Mouse (Mus musculus): ENCODE data around the gene Gm15114. TPM values are rescaled to one million over a fixed set of nuclear protein-coding genes. Genes with fewer than 3 reads are reported as not detected.

The Gm15114 gene
- polyA plus RNA-seq (2014; fragmentation: Illumina TruSeq; extraction: RNeasy Lipid Tissue Mini Kit (QIAGEN cat#74804); ENCODE audit: low read depth, low replicate concordance) = not detected

DNA sequence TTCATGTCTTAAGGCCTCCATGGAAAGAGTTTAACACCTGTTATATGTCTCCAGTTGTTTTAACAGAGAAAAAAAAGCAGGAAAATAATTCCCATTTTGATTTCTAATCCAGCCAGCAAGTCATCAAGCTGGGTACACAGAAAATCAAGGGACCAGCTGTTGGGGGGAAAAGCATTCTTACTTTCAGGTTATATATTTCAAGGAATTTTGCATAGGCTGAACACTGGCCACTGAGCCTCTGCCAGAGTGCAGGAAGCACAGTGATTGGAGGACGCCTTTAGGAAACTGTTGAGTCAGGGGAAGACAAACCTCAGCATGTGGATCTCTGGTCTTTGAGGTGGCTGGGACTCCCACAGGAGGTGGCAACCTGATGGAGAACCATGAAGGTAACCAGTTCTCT is at the start of gene Gm15114:
TSS of gene Gm15114 (plus strand) at position 301 of the 400 bp plus-strand sequence.

Other genes starting within 250 kb of the Gm15114 start
- not detected for gene Gm8334, start 126.2 kb downstream of the Gm15114 start, polyA plus RNA-seq (2014; fragmentation: Illumina TruSeq; extraction: RNeasy Lipid Tissue Mini Kit (QIAGEN cat#74804); ENCODE audit: low read depth, low replicate concordance)
- gene Gm15127, start 174.6 kb downstream of the Gm15114 start, polyA plus RNA-seq (2014; fragmentation: Illumina TruSeq; extraction: RNeasy Lipid Tissue Mini Kit (QIAGEN cat#74804); ENCODE audit: low read depth, low replicate concordance) = not detected

Data from kidney, adult 10 weeks (tissue).